Mouse (Mus musculus) c-Kit-positive CD71-negative TER-119-negative erythroid progenitor cells, embryonic 14.5 days (primary cell): ENCODE results near the gene Olfr699.
"Not testable (repeated sequence)": the region's sequence is repeated elsewhere in the genome, so short reads cannot be mapped to it uniquely, and the experiment has no call there.

ENCODE experiments used
- DNase-seq: peaks from one replicate; pipeline ENCODE4 v3.0.0-alpha.2; 2013; ENCODE audit warnings: low read depth

The Olfr699 gene

DNA sequence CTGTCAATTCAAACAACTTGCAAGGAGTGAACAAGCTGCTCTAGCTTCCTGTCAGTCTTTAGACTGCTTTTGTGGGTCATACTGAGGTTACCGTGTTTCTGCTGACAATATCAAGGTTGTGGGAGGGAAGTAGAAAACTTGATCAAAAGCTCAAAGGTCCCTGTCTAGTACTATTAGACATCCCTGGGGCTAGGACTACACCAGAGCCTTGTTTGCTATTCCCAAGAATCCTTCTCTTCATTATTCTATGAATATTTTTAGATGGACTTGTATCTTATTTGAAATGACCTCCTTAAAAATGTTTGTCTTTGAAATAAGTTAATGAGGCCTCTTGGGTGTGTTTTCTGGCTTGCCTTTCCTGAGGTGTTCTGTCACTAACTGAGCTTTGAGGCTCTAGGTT, at the start of gene Olfr699:
Gene Olfr699, minus strand, starts transcription at position 101 of the 400 bp plus-strand sequence.
- no peak for DNase-seq

- DNase-seq: no peak
Measured at GRCm38 (mm10) chr7:106833793-106834192, 40.8 kb upstream of the Olfr699 start, which contains the start of gene Olfr702. Olfr702 (minus strand) TSS chr7:106833893.

- no peak for DNase-seq
Measured at GRCm38 (mm10) chr7:106818414-106818813, 25.4 kb upstream of the Olfr699 start.

DNA sequence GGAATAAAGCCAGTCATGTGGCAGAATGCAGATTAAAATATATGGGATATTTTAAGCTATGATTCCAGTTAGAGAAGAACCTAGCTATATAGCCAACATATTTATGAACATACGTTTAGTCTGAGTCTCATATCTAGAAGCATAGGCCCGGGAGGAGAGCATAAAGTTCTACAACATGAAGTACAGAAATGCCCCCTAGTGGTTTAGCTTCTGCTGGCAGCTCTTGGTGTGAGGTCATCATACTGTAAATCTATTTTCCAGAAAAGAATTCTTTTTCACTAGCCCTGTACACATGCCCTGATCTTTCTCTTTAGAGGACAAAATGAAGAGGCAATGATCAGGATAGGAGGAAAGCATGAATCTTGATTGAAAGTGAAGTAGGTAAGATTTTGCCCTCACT, 22.8 kb upstream of the Olfr699 start:
- no peak for DNase-seq

DNA sequence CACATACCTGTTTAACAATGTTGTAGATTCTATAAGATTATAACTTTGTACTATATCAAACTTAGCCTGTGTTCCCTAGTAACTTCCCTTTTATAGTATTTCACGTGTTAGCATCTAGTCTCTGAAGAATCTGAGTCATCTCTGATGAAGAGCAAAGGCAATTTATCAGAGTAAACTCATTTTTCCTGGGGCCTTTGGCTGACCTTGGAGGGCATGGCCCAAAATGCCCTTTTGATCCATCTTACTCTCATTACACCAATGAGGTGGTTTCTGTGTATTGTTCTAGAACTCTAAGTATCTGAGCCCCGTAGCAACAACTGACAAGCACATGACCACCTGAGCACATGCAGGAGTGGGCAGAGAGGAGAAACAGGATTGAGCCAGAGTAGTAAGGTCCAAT, 20.8 kb upstream of the Olfr699 start, which contains the start of gene Olfr701:
Gene Olfr701, plus strand, starts transcription at position 301 of the 400 bp plus-strand sequence.
- DNase-seq: no peak

DNA sequence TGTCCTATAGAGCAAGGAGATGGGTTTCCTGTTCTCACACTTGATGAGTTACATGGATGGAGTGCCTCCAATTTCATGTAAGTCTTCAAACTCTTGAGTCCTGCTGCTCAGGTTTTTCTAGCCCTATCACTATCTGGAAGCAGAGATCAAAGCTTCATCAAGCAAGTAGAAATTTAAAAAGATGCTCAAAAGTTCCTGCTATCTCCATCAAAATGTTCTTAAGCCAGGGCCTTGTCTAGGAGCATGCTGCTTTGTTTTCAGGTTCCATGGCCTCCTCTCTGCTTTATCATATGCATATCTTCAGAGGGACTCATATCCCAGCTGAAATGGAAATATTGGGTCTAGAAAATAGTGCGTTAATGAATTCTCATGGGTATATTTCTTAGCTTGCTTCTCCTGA, 15.7 kb upstream of the Olfr699 start, which contains the start of gene Olfr700:
Gene Olfr700, minus strand, starts transcription at position 101 of the 400 bp plus-strand sequence.
- DNase-seq: no peak

- DNase-seq: no peak
Measured at GRCm38 (mm10) chr7:106788330-106788729, 4.7 kb downstream of the Olfr699 start.

DNA sequence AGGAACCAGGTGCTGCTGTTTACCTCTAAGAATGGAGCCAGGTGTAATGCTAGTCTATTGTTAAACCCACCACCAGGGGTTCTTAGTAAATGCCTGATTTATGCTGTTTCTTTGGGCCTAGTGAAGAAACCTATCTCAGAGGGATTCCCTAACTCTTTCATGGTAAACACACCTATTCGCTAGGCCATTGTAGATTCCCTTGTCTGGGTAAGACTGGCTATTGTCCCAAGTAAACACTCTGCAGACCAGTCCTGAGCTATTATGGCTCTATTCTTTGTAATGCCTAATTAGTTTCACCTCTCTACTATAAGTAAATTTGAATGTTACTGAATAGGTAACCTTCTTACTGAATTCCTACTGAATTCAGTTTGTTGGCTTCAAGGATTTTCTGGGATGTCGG, 32.0 kb downstream of the Olfr699 start:
- not testable (repeated sequence) for DNase-seq

GRCm38 (mm10) chr7:106758800-106759199, 34.2 kb downstream of the Olfr699 start:
- no peak for DNase-seq

GRCm38 (mm10) chr7:106755297-106755696, 37.7 kb downstream of the Olfr699 start, which contains the start of gene Olfr698:
Olfr698 (minus strand) TSS chr7:106755397.
- no peak for DNase-seq

DNA sequence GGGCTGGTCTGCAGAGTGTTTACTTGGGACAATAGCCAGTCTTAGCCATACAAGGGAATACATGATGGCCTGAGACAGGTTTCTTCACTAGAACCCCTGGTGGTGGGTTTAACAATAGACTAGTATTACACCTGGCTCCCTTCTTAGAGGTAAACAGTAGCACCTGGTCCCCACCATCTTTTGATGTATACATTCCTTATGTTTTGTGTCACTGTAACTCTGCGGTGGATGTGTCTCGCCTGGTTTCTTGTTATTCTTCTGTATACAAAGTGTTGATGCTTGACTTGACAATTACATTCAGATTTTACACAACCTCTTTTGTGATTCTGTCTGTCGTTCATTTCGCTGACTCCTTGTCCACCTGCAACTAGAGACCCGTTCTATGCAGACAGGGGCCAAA, 47.2 kb downstream of the Olfr699 start:
- DNase-seq: no peak

DNA sequence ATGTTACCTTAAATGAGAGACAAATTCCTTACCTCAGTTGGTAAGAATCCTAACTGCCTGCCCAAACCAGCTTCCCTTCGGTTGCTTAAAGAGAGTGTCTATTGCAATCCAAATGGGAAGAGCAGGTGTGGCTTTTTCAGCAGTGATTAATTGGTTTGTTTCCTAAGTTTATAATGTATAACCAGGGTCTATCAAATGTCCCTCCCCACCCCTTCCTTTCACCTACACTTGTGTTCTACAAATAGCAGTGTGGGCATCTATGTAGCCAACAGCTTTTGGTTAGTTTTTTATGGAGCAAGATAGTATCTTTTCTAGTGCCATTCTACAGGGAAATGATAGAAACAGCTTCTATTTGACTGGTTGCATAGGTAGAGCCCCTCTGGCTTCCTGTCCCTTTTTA, 50.7 kb downstream of the Olfr699 start, which contains the start of gene Olfr697:
Gene Olfr697, minus strand, starts transcription at position 101 of the 400 bp plus-strand sequence.
- DNase-seq: no peak
